Mouse (Mus musculus) liver, embryonic 16.5 days (tissue): ENCODE results near the gene Masp1. TPM values are rescaled to one million over a fixed set of nuclear protein-coding genes. Genes with fewer than 3 reads are reported as not detected.
A peak's percentile ranks its signal among the peaks of the same experiment; 100 is the strongest.

Experiments
- ATAC-seq: fragments of 200-750 bp; cut with Nextera tagmentation; 2 replicates; pipeline ENCODE4 v1.8.0; 2017; ENCODE audit warnings: low read depth, mild to moderate bottlenecking, moderate number of reproducible peaks, moderate library complexity
- H3K27ac ChIP-seq: fragments of 300-500 bp; sonication (generic); 2 replicates; pipeline ENCODE4 v1.5.1; 2014; ENCODE audit warnings: mild to moderate bottlenecking, low read length
- H3K27me3 ChIP-seq: fragments of 300-500 bp; sonication (generic); 2 replicates; pipeline ENCODE4 v1.6.1; 2014; ENCODE audit warnings: low read depth, low read length, mixed read lengths; ENCODE audit not compliant: control insufficient read depth, insufficient read depth
- H3K36me3 ChIP-seq: fragments of 300-500 bp; sonication (generic); 2 replicates; pipeline ENCODE4 v1.6.1; 2014; ENCODE audit warnings: mild to moderate bottlenecking; ENCODE audit not compliant: control insufficient read depth, insufficient read depth
- H3K4me1 ChIP-seq: fragments of 300-500 bp; sonication (generic); 2 replicates; pipeline ENCODE4 v1.6.1; 2014; ENCODE audit warnings: low read depth, low read length, mixed read lengths; ENCODE audit not compliant: control insufficient read depth
- H3K4me2 ChIP-seq: fragments of 300-500 bp; sonication (generic); 2 replicates; pipeline ENCODE4 v1.6.1; 2014; ENCODE audit warnings: low read depth, low read length, mixed read lengths
- H3K4me3 ChIP-seq: fragments of 300-500 bp; sonication (generic); 2 replicates; pipeline ENCODE4 v1.5.1; 2014; ENCODE audit warnings: low read depth, mild to moderate bottlenecking, low read length
- H3K9ac ChIP-seq: fragments of 300-500 bp; sonication (generic); 2 replicates; pipeline ENCODE4 v1.6.1; 2014; ENCODE audit warnings: low read depth, low read length
- H3K9me3 ChIP-seq: fragments of 300-500 bp; sonication (generic); replicated peaks from 2 replicates; pipeline ENCODE4 v1.6.1; 2016; ENCODE audit warnings: low read length; ENCODE audit not compliant: control insufficient read depth
- WGBS: fragments of 180-500 bp; shearing (Covaris S2); extraction: QIAGEN DNeasy Blood & Tissue Kit; methylation state at CpG from one replicate; pipeline ENCODE4 v1.1.7; 2014; ENCODE audit not compliant: insufficient replicate concordance; 5-methylcytosine and 5-hydroxymethylcytosine counted together
- polyA plus RNA-seq: library from polyadenylated mRNA; unstranded; fragments of >200 nt; fragmentation: Nextera tagmentation; extraction: Ambion mirVana; gene quantifications from 2 replicates; pipeline ENCODE4 v1.2.1, GENCODE M21; 2015

Masp1 gene
- polyA plus RNA-seq, 1 experiment from 2014 or later: 30.8 TPM

DNA sequence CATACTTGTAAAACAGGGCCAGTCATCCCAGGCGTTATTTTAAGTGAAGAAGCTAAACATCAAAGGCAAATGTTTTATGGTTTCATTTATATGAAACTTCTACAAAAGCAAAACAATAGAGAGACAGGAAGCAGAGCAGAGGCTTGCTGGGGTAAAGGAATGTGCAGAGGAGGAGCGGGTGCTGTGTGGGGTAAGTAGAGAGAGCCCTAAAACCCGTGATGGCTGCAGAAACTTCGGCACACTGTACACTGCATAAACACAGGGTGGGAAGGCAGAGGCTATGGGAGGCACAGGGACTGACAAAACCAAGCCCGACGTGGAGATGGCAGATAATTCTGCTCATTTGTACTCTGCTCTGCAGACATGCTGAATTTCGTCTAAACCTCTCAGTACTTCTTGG, 23.7 kb upstream of the Masp1 start:
- no peaks in the 10 kb centered on the region for H3K9me3 ChIP-seq
- no peak overlapping the region for H3K4me2 ChIP-seq
- H3K4me3 ChIP-seq: no peak overlapping the region
- H3K4me1 ChIP-seq: no peaks in the 10 kb centered on the region; the same call in 1 of the 2 replicates
- 42% methylated on average over 7 of the region's 7 CpGs for WGBS
- no peak for ATAC-seq
- no peak overlapping the region for H3K27ac ChIP-seq
- H3K36me3 ChIP-seq: no peaks in the 10 kb centered on the region
- no peak overlapping the region for H3K9ac ChIP-seq
- H3K27me3 ChIP-seq: no peaks in the 10 kb centered on the region

DNA sequence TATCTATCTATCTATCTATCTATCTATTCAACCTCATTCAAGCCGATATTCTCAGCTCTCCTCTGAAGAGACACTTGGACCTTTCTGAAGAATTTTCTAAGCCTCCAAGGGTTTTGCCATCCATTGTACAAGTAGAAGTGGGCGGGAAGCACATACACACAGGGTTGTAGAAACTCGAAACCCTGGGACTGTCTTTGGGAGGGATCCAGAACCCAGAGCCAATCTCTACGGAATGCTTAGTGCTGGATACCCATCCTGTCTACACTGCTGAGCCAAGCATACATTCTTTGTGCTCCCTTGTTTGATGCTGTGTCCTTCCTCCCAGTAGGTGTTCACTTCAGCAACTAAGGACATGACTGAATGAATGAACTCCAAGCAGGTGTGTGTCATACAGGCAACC, 22.3 kb upstream of the Masp1 start:
- no peak for ATAC-seq
- H3K27ac ChIP-seq: no peak overlapping the region
- H3K4me1 ChIP-seq: no peaks in the 10 kb centered on the region; the same call in 1 of the 2 replicates
- no peaks in the 10 kb centered on the region for H3K9me3 ChIP-seq
- H3K9ac ChIP-seq: no peak overlapping the region
- H3K27me3 ChIP-seq: no peaks in the 10 kb centered on the region
- H3K4me3 ChIP-seq: no peak overlapping the region
- H3K4me2 ChIP-seq: no peak overlapping the region
- WGBS: 58% methylated on average over 4 of the region's 4 CpGs
- H3K36me3 ChIP-seq: no peaks in the 10 kb centered on the region

DNA sequence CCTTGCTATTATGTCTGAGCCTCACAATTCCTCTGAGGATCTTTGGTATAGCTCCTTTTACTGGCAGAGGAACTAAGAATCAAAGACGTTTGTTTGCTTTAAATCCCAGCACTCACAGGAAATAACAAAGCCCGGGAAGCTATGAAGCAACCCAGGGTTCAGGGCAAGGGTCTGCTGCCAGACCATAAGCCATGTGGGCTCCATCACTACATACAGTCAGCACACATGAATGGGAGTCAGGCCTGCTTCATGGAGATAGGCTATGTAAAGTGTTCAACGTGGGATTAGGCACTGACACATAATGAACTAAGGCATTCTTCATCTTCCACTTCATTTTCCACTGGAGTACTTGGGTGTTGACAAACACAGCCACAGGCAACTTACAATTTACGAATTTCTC, 20.4 kb upstream of the Masp1 start:
- no peak overlapping the region for H3K4me2 ChIP-seq
- H3K27me3 ChIP-seq: no peaks in the 10 kb centered on the region
- ATAC-seq: no peak
- no peaks in the 10 kb centered on the region for H3K36me3 ChIP-seq
- no peaks in the 10 kb centered on the region; the same call in 1 of the 2 replicates for H3K4me1 ChIP-seq
- WGBS: 34% methylated on average over 4 of the region's 4 CpGs
- H3K9me3 ChIP-seq: no peaks in the 10 kb centered on the region
- H3K9ac ChIP-seq: no peak overlapping the region
- H3K4me3 ChIP-seq: no peak overlapping the region
- H3K27ac ChIP-seq: no peak overlapping the region

DNA sequence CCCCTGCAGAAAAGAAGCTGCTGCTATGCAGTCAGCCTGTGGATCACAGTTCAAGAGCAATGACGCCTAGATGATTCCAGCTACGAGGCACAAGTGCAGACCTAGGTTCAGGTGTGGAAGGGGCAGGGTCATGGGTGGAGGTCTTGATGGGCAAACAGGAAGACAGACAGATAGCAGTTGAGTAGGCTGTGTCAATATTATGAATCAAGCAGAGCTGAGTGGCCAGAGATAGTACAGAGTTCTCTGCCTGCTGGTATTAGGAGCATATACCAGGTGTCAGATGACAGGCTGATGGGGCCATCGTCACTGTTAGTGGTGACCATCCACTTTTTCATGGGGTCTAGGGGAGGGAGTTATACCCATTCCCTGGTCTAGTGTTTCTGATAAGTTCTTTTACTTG, 13.1 kb upstream of the Masp1 start:
- H3K27ac ChIP-seq: no peak overlapping the region
- peak; percentile 76 for ATAC-seq
- H3K4me1 ChIP-seq: no peaks in the 10 kb centered on the region
- H3K9me3 ChIP-seq: no peaks in the 10 kb centered on the region
- 37% methylated on average over 3 of the region's 3 CpGs for WGBS
- no peak overlapping the region for H3K4me2 ChIP-seq
- no peaks in the 10 kb centered on the region for H3K36me3 ChIP-seq
- no peak overlapping the region for H3K9ac ChIP-seq
- no peak overlapping the region for H3K4me3 ChIP-seq
- no peaks in the 10 kb centered on the region for H3K27me3 ChIP-seq

DNA sequence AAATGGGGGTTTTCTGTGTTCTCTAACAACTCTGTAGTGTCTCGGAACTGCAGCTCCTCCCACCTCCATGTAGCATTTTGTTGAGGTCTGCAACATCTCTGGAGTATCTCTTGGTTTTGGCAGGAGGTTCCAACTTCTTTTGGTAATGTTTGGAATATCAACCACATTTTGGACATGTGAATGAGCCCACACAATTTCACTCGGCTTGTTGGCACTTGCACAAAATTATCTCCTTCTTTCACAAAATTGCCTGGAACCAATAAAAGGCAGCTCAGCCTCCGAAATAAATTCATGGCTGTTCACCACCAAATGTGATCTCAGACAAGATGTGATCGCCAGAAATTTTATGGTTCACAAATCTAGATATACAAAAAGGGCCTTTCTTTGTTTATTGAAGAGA, 8.6 kb upstream of the Masp1 start:
- no peak for ATAC-seq
- Histone ChIP-seq H3K27ac (no peak overlapping the region), H3K4me3 (no peak overlapping the region), H3K9me3 (no peaks in the 10 kb centered on the region), H3K27me3 (no peaks in the 10 kb centered on the region), H3K9ac (no peak overlapping the region), H3K4me2 (no peak overlapping the region), H3K4me1 (no peaks in the 10 kb centered on the region), H3K36me3 (no peaks in the 10 kb centered on the region; the same call in 1 of the 2 replicates)
- WGBS: 46% methylated on average over 4 of the region's 4 CpGs

DNA sequence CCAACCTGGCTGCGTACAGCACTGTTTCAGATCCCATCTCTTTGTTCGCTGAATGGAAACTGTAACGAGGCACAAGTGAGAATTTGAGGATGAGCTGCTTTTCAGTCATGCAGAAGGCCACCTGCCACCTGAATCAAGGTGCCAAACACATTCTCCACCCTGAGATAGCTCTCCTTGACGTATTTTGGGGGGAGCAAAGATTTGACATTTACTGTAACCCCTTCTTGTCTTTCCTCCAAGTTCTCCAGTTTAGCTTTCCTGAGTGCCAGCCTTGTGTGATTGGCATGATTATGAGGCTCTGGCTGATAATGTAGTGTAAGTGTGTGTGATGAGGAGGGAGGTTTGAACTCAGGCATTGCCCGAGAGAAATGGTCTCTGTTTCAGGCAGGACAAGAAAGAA, 1.5 kb upstream of the Masp1 start:
- H3K27me3 ChIP-seq: no peaks in the 10 kb centered on the region
- 69% methylated on average over 5 of the region's 5 CpGs for WGBS
- no peaks in the 10 kb centered on the region for H3K4me1 ChIP-seq
- H3K36me3 ChIP-seq: no peaks in the 10 kb centered on the region; the same call in 1 of the 2 replicates
- H3K4me2 ChIP-seq: no peak overlapping the region
- H3K27ac ChIP-seq: no peak overlapping the region
- no peak overlapping the region for H3K4me3 ChIP-seq
- H3K9ac ChIP-seq: no peak overlapping the region
- H3K9me3 ChIP-seq: no peaks in the 10 kb centered on the region
- ATAC-seq: no peak

DNA sequence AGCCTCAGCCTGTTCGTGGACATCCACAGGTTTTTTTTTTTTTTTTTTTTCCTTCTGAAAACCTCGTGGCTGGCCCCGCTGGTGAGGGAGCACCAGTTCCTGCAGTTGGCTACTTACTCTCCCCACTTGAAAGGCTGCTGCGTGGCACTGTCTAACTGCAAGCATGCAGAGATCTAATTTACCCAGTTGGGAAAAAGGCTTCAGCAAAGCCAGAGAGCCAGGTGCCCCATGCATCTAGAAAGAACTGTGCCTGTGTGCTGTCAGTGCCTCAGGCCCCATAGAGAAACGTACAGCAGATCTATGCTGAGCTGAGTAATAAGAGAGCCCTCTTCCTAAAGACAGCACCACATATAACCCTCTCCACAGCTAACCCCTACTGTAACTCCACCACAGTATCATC, 477 bp upstream of the Masp1 start:
- Histone ChIP-seq H3K4me2 (peak overlapping the region; percentile 28; the same call in 1 of the 2 replicates), H3K4me1 (peaks cover 3% of the 10 kb centered on the region; the same call in 1 of the 2 replicates), H3K9me3 (no peaks in the 10 kb centered on the region), H3K36me3 (no peaks in the 10 kb centered on the region; the same call in 1 of the 2 replicates), H3K27me3 (no peaks in the 10 kb centered on the region), H3K4me3 (peak overlapping the region; percentile 3; the same call in 1 of the 2 replicates), H3K9ac (no peak overlapping the region), H3K27ac (no peak overlapping the region)
- WGBS: 22% methylated on average over 5 of the region's 5 CpGs
- no peak for ATAC-seq

DNA sequence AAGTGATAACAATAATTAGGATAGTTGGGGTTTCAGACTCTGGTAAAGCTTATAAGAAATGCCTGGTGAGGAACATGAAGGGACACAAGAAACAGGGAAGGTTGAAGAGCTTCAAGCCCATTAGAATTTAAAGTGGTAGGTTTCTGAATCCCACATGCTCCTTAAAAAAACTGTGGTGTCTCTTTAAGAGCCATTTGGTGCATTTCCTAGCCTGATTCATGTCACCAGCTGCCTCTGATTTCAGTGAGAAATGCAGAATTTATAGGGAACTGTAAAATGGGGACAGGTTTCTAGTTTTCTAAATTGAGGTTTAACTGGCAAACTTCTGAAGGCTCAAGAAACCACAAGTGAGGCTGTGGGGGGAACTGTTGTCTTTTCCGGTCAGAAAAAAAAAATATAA, 844 bp downstream of the Masp1 start:
- Histone ChIP-seq H3K36me3 (no peaks in the 10 kb centered on the region), H3K4me1 (peaks cover 4% of the 10 kb centered on the region; the same call in 1 of the 2 replicates), H3K9ac (peak overlapping the region; percentile 44), H3K9me3 (no peaks in the 10 kb centered on the region), H3K27me3 (no peaks in the 10 kb centered on the region), H3K4me3 (peak overlapping the region; percentile 57), H3K27ac (peak overlapping the region; percentile 82), H3K4me2 (peak overlapping the region; percentile 28; the same call in 1 of the 2 replicates)
- no peak for ATAC-seq
- 3% methylated on average over 1 of the region's 1 CpGs for WGBS

DNA sequence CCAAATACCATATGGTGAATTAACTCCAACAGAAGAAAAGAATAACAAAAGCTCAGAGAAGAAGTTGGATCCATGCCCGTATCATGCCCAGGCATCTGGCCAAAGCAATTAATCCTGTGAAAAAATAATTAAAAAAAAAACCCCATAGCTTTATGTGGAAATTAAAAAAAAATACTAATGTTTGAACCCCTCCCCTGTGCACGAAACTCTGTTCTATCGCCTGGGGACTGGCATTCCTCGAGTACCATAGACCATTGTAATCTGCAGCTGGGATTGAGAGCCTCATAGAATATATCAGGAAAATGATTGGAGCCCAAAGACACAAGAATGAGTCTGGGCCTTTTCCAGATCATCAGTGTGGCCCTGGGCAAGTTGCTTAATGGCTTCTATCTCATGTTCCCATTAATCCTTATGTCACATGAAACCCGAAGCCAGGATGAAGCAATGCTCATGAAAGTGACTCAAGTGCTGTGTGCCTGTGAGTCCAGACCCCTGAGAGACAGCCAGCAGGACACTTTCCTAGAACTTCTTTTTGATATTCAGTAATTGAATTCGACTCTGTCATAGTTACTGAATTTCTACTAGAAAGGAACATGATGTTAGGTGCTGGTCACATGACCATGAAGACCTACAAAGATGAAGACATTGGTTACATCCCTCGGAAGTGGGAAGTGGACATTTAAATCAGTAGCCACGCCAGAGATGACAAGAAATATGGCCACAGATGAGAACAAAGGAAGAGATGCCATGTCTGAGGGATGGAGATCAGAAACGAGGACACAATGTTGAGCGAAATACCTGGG, 1.8 kb downstream of the Masp1 start:
- 48% methylated on average over 10 of the region's 10 CpGs for WGBS
- H3K27ac ChIP-seq: peak overlapping the region; percentile 74
- H3K9me3 ChIP-seq: no peaks in the 10 kb centered on the region
- no peak for ATAC-seq
- H3K9ac ChIP-seq: no peak overlapping the region
- H3K4me3 ChIP-seq: peak overlapping the region; percentile 13
- H3K4me2 ChIP-seq: peak overlapping the region; percentile 28
- peaks cover 4% of the 10 kb centered on the region; the same call in 1 of the 2 replicates for H3K4me1 ChIP-seq
- H3K27me3 ChIP-seq: no peaks in the 10 kb centered on the region
- no peaks in the 10 kb centered on the region for H3K36me3 ChIP-seq
